Mouse (Mus musculus): ENCODE data around the gene Slc25a53. TPM values are rescaled to one million over a fixed set of nuclear protein-coding genes. Genes with fewer than 3 reads are reported as not detected.
"Not testable (repeated sequence)": the region's sequence is repeated elsewhere in the genome, so short reads cannot be mapped to it uniquely, and the experiment has no call there.

The Slc25a53 gene
- polyA plus RNA-seq, 1 experiment from 2014 or later, result 9.9 TPM

- Histone ChIP-seq H3K4me3 (replicated peaks; ENCODE audit: low read depth, low read length) (peak within 1 kb of the TSS; percentile 28), H3K4me2 (ENCODE audit: low read length) (peak within 1 kb of the TSS; percentile 48), H3K27ac (no peak within 1 kb of the TSS), H3K4me1 (replicated peaks; ENCODE audit: insufficient read depth, low read length) (no peaks in the 10 kb centered on the region), H3K27me3 (ENCODE audit: insufficient read depth, low read length) (no peaks in the 10 kb centered on the region), H3K9me3 (replicated peaks; ENCODE audit: low read length) (no peaks in the 10 kb centered on the region), H3K9ac (ENCODE audit: low read depth, low read length) (0 out of 2 replicates have a peak within 1 kb of the TSS, but pooled peaks have one; percentile 27), H3K36me3 (ENCODE audit: insufficient read depth, low read length) (no peaks in the 10 kb centered on the region)
- TF ChIP-seq CTCF (IDR thresholded peaks at IDR 0.05; ENCODE audit: low read depth), result no peak
- 43% methylated on average over 15 of the region's 15 CpGs for WGBS
- ATAC-seq (replicated peaks; ENCODE audit: low FRiP score, low read depth), result peak; percentile 100
- DNase-seq (ENCODE audit: low spot score), result peak; percentile 79
Measured at GRCm38 (mm10) chrX:136976424-136977084, 61.5 kb downstream of the Slc25a53 start, which contains the start of the genes Tmsb15l and Tmsb15b1. Gene Tmsb15l (minus strand): TSS chrX:136976869. Gene Tmsb15b1 (minus strand): TSS chrX:136976874.

- Histone ChIP-seq H3K4me3 (replicated peaks; ENCODE audit: low read depth, low read length) (peak within 1 kb of the TSS; percentile 28), H3K4me2 (ENCODE audit: low read length) (peak within 1 kb of the TSS; percentile 48)
- H3K27me3 ChIP-seq (ENCODE audit: insufficient read depth, low read length); H3K36me3 ChIP-seq (ENCODE audit: insufficient read depth, low read length); H3K27ac ChIP-seq; DNase-seq (ENCODE audit: low spot score); ATAC-seq (replicated peaks; ENCODE audit: low FRiP score, low read depth); H3K9ac ChIP-seq (ENCODE audit: low read depth, low read length); H3K4me1 ChIP-seq (replicated peaks; ENCODE audit: insufficient read depth, low read length); H3K9me3 ChIP-seq (replicated peaks; ENCODE audit: low read length): not testable (repeated sequence)
- WGBS, result 82% methylated on average over 6 of the region's 6 CpGs
Measured at GRCm38 (mm10) chrX:136975397-136975796, 62.7 kb downstream of the Slc25a53 start, which contains the start of gene Tmsb15b2. Gene Tmsb15b2 (minus strand): TSS chrX:136975497.

- Histone ChIP-seq H3K27me3 (ENCODE audit: insufficient read depth, low read length) (no peaks in the 10 kb centered on the region), H3K9me3 (replicated peaks; ENCODE audit: low read length) (no peaks in the 10 kb centered on the region), H3K4me2 (ENCODE audit: low read length) (no peak overlapping the region), H3K9ac (ENCODE audit: low read depth, low read length) (no peak overlapping the region), H3K36me3 (ENCODE audit: insufficient read depth, low read length) (no peaks in the 10 kb centered on the region), H3K4me1 (replicated peaks; ENCODE audit: insufficient read depth, low read length) (no peaks in the 10 kb centered on the region), H3K4me3 (replicated peaks; ENCODE audit: low read depth, low read length) (no peak overlapping the region), H3K27ac (no peak overlapping the region)
- DNase-seq (ENCODE audit: low spot score), result peak; percentile 22
- no peak; the same call in 1 of the 2 replicates for ATAC-seq (replicated peaks; ENCODE audit: low FRiP score, low read depth)
- peak; percentile 64 for TF ChIP-seq CTCF (IDR thresholded peaks at IDR 0.05; ENCODE audit: low read depth)
- WGBS, result 26% methylated on average over 2 of the region's 2 CpGs
Measured at GRCm38 (mm10) chrX:136959688-136960087, 78.4 kb downstream of the Slc25a53 start.

- not testable (repeated sequence) for H3K27me3 ChIP-seq (ENCODE audit: insufficient read depth, low read length); H3K36me3 ChIP-seq (ENCODE audit: insufficient read depth, low read length); DNase-seq (ENCODE audit: low spot score); H3K9ac ChIP-seq (ENCODE audit: low read depth, low read length); H3K4me1 ChIP-seq (replicated peaks; ENCODE audit: insufficient read depth, low read length); ATAC-seq (replicated peaks; ENCODE audit: low FRiP score, low read depth); H3K9me3 ChIP-seq (replicated peaks; ENCODE audit: low read length); H3K27ac ChIP-seq
- H3K4me3 ChIP-seq (replicated peaks; ENCODE audit: low read depth, low read length), result 0 out of 2 replicates have a peak overlapping the region, but pooled peaks have one; percentile 24
- WGBS, result 65% methylated on average over 5 of the region's 5 CpGs
- peak overlapping the region; percentile 37 for H3K4me2 ChIP-seq (ENCODE audit: low read length)
Measured at GRCm38 (mm10) chrX:136958300-136958699, 79.8 kb downstream of the Slc25a53 start.

- WGBS, result 29% methylated on average over 13 of the region's 13 CpGs
- H3K4me2 ChIP-seq (ENCODE audit: low read length), result peak overlapping the region; percentile 37
- H3K4me3 ChIP-seq (replicated peaks; ENCODE audit: low read depth, low read length), result peak overlapping the region; percentile 24; the same call in 1 of the 2 replicates
- peak; percentile 97 for ATAC-seq (replicated peaks; ENCODE audit: low FRiP score, low read depth)
- H3K36me3 ChIP-seq (ENCODE audit: insufficient read depth, low read length); H3K27ac ChIP-seq; H3K4me1 ChIP-seq (replicated peaks; ENCODE audit: insufficient read depth, low read length); H3K27me3 ChIP-seq (ENCODE audit: insufficient read depth, low read length); H3K9ac ChIP-seq (ENCODE audit: low read depth, low read length); H3K9me3 ChIP-seq (replicated peaks; ENCODE audit: low read length): not testable (repeated sequence)
- DNase-seq (ENCODE audit: low spot score), result peak; percentile 42
Measured at GRCm38 (mm10) chrX:136957583-136958279, 80.4 kb downstream of the Slc25a53 start.

- Histone ChIP-seq H3K9ac (ENCODE audit: low read depth, low read length) (no peak overlapping the region), H3K36me3 (ENCODE audit: insufficient read depth, low read length) (no peaks in the 10 kb centered on the region), H3K9me3 (replicated peaks; ENCODE audit: low read length) (no peaks in the 10 kb centered on the region), H3K4me3 (replicated peaks; ENCODE audit: low read depth, low read length) (no peak overlapping the region), H3K4me1 (replicated peaks; ENCODE audit: insufficient read depth, low read length) (no peaks in the 10 kb centered on the region), H3K4me2 (ENCODE audit: low read length) (no peak overlapping the region), H3K27me3 (ENCODE audit: insufficient read depth, low read length) (no peaks in the 10 kb centered on the region), H3K27ac (no peak overlapping the region)
- WGBS, result 40% methylated on average over 3 of the region's 3 CpGs
- ATAC-seq (replicated peaks; ENCODE audit: low FRiP score, low read depth) (no peak), DNase-seq (ENCODE audit: low spot score) (no peak)
- TF ChIP-seq CTCF (IDR thresholded peaks at IDR 0.05; ENCODE audit: low read depth), result no peak
Measured at GRCm38 (mm10) chrX:136937985-136938384, 100.1 kb downstream of the Slc25a53 start.

Other genes starting within 250 kb of the Slc25a53 start
- 1.6 TPM in 2 replicates for gene Plp1, start 215.6 kb downstream of the Slc25a53 start, polyA plus RNA-seq (2015; fragmentation: Nextera tagmentation; extraction: Ambion mirVana)
- 0.04 and 0.06 TPM in 2 replicates for gene Rab9b, start 169.5 kb downstream of the Slc25a53 start, polyA plus RNA-seq (2015; fragmentation: Nextera tagmentation; extraction: Ambion mirVana)
- gene H2bfm, start 111.0 kb downstream of the Slc25a53 start, polyA plus RNA-seq (2015; fragmentation: Nextera tagmentation; extraction: Ambion mirVana), result not detected in 2 replicates
- 52.6 and 76.2 TPM in 2 replicates for gene Tmsb15b2, start 62.8 kb downstream of the Slc25a53 start, polyA plus RNA-seq (2015; fragmentation: Nextera tagmentation; extraction: Ambion mirVana)
- gene Tmsb15l, start 61.4 kb downstream of the Slc25a53 start, polyA plus RNA-seq (2015; fragmentation: Nextera tagmentation; extraction: Ambion mirVana), result 5.9 and 7.3 TPM in 2 replicates
- 41.5 and 51.6 TPM in 2 replicates for gene Tmsb15b1, start 61.4 kb downstream of the Slc25a53 start, polyA plus RNA-seq (2015; fragmentation: Nextera tagmentation; extraction: Ambion mirVana)
- 20.5 and 22.0 TPM in 2 replicates for gene Zcchc18, start 45.1 kb downstream of the Slc25a53 start, polyA plus RNA-seq (2015; fragmentation: Nextera tagmentation; extraction: Ambion mirVana)
- 8.4 and 9.1 TPM in 2 replicates for gene Fam199x, start 11.3 kb upstream of the Slc25a53 start, polyA plus RNA-seq (2015; fragmentation: Nextera tagmentation; extraction: Ambion mirVana)
- not detected in 2 replicates for gene Esx1, start 83.8 kb upstream of the Slc25a53 start, polyA plus RNA-seq (2015; fragmentation: Nextera tagmentation; extraction: Ambion mirVana)

All from kidney, postnatal 0 days (tissue).